Mouse (Mus musculus): ENCODE data around the gene Tcfl5. TPM values are rescaled to one million over a fixed set of nuclear protein-coding genes. Genes with fewer than 3 reads are reported as not detected.
A peak's percentile ranks its signal among the peaks of the same experiment; 100 is the strongest.

The Tcfl5 gene
- total RNA-seq, 2 experiments from 2014 or later: not detected

DNA sequence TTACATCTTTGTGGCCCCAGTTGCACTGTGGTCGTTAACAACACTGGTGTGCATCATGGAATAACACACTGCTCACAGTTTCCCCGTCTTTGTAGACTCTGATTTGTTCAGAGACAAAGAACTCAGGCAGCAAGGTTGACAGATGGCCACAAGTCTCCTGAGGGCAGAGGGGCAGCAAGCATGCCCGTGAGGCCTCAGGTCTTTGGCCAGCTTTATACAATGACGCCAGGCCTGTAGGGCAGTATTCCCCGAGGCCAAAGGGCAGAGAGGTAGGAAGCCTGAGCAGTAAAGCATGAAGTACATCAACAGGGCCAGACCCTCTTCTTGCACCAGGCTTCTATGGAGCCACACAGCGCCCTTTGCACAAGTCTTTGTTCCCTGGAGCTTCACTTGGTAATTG is 12.6 kb upstream of the Tcfl5 start:
- Histone ChIP-seq H3K4me3 (no peak overlapping the region), H3K27ac (no peak overlapping the region)
- no peak for DNase-seq
- TF ChIP-seq CTCF (IDR thresholded peaks at IDR 0.05): no peak
- intact Hi-C loops (cut with DNase I): no loop called here

DNA sequence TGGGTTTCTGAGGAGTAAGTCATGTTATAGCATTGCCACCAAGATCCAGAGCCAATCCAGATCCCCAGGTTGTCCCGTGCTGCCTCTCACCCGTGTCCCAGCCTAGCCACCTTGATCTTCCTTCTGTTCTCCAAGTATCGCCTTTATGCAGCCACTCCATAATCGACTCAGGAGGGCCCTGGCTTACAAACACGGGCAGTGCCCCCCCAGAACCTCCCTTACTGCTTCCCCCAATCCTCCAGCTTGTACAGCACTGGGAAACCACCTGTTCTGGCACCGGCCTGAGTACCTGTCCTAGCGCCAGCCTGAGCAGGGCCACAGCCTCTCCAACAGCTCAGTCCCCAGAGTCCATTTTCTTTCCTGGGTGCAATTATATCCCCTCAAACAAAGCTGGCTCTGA is 12.2 kb upstream of the Tcfl5 start:
- DNase-seq: no peak
- no peak for TF ChIP-seq CTCF (IDR thresholded peaks at IDR 0.05)
- intact Hi-C loops (cut with DNase I): no loop called here

DNA sequence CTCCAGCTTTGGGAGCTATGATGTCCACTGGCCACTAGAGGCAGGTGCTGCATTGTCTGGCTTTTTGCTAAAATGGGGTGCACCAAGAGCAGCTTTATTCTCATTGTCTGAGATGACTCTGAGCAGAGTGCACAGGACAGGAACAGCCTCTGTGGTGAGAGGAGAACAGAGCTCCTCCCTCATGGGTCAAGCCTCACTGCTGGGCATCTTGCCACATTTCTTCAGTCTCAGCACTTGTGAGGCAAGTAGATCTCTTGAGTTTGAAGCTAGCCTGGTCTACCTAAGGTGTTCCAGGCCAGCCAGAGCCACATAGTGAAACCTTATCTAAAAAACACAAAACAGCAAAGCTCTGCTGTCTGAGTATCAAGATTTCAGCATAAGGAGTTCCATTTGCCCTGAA is 4.3 kb upstream of the Tcfl5 start:
- no peak overlapping the region for H3K4me3 ChIP-seq
- DNase-seq: no peak
- intact Hi-C loops (cut with DNase I): no loop called here
- no peak for TF ChIP-seq CTCF (IDR thresholded peaks at IDR 0.05)
- H3K27ac ChIP-seq: no peak overlapping the region

More for the DNA sequence above, 12.2 kb upstream of the Tcfl5 start:
- H3K4me3 ChIP-seq: no peak overlapping the region
- no peak overlapping the region for H3K27ac ChIP-seq

DNA sequence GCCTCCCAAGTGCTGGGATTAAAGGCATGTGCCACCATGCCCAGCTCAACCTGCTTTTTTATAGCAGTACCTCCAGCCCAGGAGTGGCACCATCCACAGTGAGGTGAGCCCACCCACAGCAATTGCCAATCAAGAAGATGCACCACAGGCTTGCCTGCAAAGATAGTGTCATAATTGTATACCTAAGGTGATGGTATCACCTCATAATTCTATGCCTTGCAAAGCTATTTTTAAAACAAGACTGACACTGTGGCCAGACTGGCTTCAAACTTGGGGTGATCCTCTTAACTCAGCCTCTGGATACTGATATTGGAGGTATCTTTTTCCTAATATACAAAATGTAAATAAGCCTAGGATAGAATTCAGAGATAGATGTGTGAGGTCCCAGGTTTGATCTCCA is 1.1 kb upstream of the Tcfl5 start:
- H3K27ac ChIP-seq: no peak overlapping the region
- DNase-seq: no peak
- intact Hi-C loops (cut with DNase I): no loop called here
- no peak for TF ChIP-seq CTCF (IDR thresholded peaks at IDR 0.05)
- H3K4me3 ChIP-seq: no peak overlapping the region

DNA sequence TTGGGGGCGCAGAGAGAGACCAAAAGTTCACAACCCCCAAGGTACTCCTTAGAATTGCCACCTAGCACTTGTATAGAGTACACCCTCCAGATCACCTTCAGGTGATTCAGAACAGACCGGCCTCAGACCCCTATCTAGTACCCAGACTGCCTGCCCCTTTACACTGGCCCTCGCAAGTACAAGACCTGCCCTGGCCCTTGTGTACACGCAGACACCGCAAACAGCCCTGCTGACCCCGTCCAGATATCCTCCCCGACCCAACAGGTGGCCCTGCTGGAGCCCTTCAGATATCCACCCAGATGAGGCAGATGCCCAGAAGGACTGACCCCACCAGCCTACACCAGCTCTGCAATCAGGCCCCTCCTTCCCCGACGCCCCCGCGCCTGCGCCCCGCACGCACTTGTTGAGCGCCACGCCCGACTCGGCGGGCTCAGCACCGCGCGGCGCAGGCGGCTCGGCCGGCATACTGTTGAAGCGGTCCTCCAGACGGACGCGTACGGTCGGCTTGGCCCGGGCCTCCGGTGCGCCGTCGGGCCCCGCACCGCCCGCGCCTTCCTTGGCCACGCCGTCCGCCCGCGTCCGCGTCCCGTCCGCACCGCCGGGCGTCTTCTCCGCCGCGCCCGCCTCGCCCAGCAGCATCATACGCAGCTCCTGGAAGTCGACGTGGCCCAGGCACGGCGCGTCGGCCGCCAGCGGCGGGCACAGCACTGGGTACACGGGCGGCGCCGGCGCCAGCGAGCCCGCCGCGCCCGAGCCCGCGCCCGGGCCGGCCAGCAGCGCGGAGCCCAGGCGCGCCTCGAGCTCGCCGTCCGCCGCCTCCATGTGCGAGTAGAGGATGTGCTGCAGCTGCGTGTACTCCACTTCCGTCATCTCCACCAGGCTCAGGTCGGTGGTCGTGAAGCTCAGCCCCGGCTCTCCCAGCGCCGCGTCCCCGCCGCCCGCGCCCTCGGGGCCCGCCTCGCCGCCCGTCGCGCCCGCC is 643 bp downstream of the Tcfl5 start:
- no peak overlapping the region for H3K27ac ChIP-seq
- DNase-seq: no peak
- intact Hi-C loops (cut with DNase I): no loop called here
- TF ChIP-seq CTCF (IDR thresholded peaks at IDR 0.05): no peak
- no peak overlapping the region for H3K4me3 ChIP-seq

DNA sequence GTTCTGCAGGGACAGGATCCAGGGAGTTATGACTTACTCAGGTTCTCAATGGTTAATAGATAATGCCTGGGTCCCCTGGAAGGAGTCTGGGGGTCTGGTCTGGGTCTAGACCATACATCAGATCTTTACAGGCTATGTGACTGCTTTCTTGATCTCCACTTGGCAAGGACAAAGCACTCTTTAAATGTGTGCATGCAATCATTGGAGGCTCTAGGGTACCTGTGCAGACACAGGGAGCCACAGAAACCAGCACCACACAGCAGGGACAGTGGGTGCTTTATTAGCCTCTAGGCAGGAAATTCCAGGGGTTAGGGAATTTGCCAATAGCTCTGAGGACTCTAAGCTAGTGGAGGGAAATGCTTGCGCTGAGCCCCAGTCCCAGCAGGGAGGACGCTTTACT is 30.6 kb downstream of the Tcfl5 start:
- H3K27ac ChIP-seq: no peak overlapping the region
- DNase-seq: no peak
- no peak for TF ChIP-seq CTCF (IDR thresholded peaks at IDR 0.05)
- intact Hi-C loops (cut with DNase I): no loop called here
- no peak overlapping the region for H3K4me3 ChIP-seq

DNA sequence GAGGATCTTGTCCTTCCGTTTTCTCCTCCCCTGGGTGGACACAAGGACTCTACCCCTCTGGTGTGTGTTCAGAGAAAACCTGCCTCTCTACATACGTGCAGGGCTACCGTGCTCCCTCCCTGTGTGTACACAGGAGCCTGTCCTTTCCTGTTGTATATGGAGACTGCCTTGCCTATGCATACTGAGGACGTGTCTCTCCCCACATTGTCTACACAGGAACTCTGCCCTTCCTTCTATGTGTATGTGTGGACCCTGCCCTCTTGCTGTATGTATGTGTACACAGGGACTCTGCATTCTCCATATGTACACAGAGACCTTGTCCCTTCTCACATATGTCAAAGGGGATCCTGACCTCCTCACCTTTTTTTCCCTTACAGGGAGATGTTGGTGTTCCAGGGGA is 32.2 kb downstream of the Tcfl5 start:
- intact Hi-C loops (cut with DNase I): no loop called here
- Histone ChIP-seq H3K27ac (no peak overlapping the region), H3K4me3 (no peak overlapping the region)
- no peak for TF ChIP-seq CTCF (IDR thresholded peaks at IDR 0.05)
- DNase-seq: no peak

DNA sequence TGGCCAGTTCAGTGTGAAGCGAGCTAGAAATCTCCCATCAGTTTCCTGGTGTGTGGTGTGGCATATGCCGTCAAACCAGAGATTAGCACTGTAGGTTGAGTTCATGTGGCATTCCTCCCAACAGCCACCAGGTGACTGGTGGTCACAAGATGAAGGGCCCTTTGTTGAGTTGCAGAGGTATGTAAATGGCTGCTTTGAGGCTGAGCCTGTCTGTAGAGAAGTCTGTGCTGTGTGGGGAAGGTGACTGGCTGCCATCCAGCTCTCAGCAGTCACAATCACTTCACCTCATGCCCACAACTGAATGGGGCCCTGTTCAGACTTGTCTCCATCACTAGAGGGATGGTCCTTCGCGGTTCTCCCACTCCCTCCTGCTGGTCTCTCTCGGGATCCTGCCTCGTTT is 37.7 kb downstream of the Tcfl5 start:
- Histone ChIP-seq H3K4me3 (no peak overlapping the region), H3K27ac (no peak overlapping the region)
- no peak for DNase-seq
- no peak for TF ChIP-seq CTCF (IDR thresholded peaks at IDR 0.05)
- intact Hi-C loops (cut with DNase I): no loop called here

DNA sequence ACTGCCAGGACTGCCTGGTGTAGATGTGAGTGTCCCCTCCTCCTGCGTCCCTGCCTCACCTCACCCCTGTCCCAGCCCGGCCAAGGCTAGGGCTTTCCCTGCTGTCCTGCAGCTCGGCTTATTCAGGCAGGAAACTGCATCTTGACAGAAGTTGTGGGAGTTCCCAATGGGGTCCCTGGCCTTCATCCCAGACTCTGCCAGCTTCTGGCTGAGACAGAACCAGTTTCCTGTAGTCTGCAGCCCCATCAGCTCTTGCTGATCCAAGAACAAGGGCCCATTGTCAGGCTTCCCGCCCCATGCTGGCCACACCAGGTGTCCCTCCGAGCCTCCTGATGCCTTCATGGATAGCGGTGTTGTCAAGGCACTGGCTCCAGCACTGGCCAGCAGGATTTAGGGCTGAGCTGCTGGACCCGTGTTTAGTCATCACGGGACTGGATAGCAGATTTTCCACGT is 41.9 kb downstream of the Tcfl5 start:
- Histone ChIP-seq H3K4me3 (no peak overlapping the region), H3K27ac (no peak overlapping the region)
- intact Hi-C loops (cut with DNase I): no loop called here
- DNase-seq: peak; percentile 11
- TF ChIP-seq CTCF (IDR thresholded peaks at IDR 0.05): no peak

DNA sequence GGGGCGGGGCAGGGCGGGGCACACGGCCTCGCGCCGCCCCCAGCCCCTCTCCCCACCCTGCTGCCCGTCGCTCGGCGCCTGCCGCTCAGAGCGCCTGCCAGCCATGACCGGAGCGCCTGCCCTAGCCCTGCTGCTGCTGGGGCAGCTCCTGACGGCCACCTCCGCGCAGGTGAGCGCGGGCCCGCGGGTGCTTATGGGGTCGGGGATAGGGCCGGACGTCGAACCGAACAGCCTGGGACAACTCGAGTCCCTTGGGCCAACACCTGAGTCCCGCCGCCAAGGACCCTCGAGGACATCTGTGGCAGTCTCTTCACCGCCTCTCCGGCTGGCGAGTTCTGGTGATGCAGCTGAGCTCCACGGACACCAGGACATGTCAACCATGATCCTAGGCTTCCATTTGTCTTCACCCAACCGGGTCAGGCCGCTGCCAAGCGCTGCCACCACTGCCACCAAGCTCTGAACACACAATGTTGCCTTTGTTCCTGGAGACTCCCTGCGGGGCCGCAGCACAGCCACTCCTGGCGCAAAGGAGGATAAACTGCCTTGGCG is 44.3 kb downstream of the Tcfl5 start:
- Histone ChIP-seq H3K27ac (no peak overlapping the region), H3K4me3 (no peak overlapping the region; the same call in 1 of the 2 replicates)
- intact Hi-C loops (cut with DNase I): no loop called here
- DNase-seq: no peak
- TF ChIP-seq CTCF (IDR thresholded peaks at IDR 0.05): no peak

DNA sequence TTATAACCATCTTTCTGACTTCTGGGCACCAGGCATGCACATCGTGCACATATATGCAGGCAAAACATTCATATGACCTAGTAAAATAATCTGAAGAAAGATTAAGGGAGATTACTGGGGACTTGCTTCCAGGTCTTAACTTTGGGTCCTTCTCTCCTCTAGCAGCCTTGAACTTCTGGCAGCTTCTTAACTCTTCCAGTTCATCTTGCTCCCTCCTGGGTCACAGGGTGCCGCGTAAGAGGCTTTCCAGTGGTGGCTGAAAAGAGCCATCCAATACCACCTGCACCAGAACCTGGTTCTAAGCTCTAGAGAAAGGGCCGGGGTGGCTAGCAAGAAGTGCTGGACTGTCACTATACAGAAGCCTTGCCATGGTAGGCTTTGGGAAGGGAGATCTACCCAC is 45.0 kb downstream of the Tcfl5 start, which contains the start of gene Col9a3:
Gene Col9a3, plus strand, starts transcription at position 301 of the 400 bp plus-strand sequence.
- H3K27ac ChIP-seq: no peak within 1 kb of the TSS
- DNase-seq: no peak

DNA sequence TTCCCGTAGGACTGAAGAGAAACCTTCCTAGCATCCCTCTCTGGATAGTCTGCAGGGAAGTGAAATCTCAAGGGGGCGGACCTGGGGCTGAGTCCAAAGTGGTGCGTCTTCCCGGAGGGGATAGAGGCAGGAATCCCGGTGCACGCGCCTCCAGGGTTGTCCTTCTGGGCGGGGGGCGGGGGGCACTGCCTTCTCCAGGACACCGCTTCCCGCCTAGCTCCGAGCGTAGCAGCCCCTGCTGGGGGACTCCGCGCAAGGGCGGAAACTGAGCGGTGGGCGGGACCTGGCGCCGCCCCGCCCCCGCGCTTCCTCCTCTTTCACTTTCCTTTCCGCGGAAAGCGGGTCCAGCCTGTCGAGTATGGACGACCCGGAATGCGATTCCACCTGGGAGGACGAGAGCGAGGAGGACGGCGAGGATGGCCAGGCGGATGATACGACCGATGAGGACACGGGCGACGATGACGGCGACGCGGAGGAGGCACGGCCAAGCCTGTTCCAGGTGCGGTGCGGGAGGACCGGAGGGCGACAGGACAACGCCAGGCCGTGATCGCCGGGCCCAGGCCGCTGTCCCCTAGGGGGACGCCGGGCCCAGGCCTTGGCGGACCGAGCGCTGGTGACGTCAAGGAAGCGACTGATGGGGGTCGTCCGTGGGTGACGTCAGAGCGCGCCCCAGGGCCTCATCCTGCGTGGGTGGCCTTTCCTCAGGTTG is 53.2 kb downstream of the Tcfl5 start, which contains the start of gene Ogfr:
Gene Ogfr, plus strand, starts transcription at position 123 of the 709 bp plus-strand sequence.
- H3K27ac ChIP-seq: peak within 1 kb of the TSS; percentile 95
- intact Hi-C loops (cut with DNase I): loop anchor here (10.0 kb wide), 1 partner anchor 314 kb away; the partner anchor contains the start of gene Cables2
- peak; percentile 46 for TF ChIP-seq CTCF (IDR thresholded peaks at IDR 0.05)
- peak within 1 kb of the TSS; percentile 97 for H3K4me3 ChIP-seq
- peak; percentile 85 for DNase-seq

More for the DNA sequence above, 45.0 kb downstream of the Tcfl5 start, which contains the start of gene Col9a3:
- no peak for TF ChIP-seq CTCF (IDR thresholded peaks at IDR 0.05)
- intact Hi-C loops (cut with DNase I): no loop called here
- no peak within 1 kb of the TSS; the same call in 1 of the 2 replicates for H3K4me3 ChIP-seq
